Mouse (Mus musculus) intestine, embryonic 16.5 days (tissue): ENCODE data around the gene Capn15. TPM values are rescaled to one million over a fixed set of nuclear protein-coding genes. Genes with fewer than 3 reads are reported as not detected.

Source experiments
- polyA plus RNA-seq: library from polyadenylated mRNA; unstranded; fragments of >200 nt; fragmentation: Nextera tagmentation; extraction: Ambion mirVana; gene quantifications from 2 replicates; pipeline ENCODE4 v1.2.1, GENCODE M21; 2015

The Capn15 gene
- polyA plus RNA-seq, 1 experiment from 2014 or later = 22.3 TPM

Other genes starting within 250 kb of the Capn15 start
- 0.05 TPM in 2 replicates for gene Mslnl, start 249.8 kb downstream of the Capn15 start, polyA plus RNA-seq
- gene Msln, start 231.4 kb downstream of the Capn15 start, polyA plus RNA-seq = 27.7 and 33.3 TPM in 2 replicates
- gene Narfl, start 212.0 kb downstream of the Capn15 start, polyA plus RNA-seq = 33.6 and 34.6 TPM in 2 replicates
- gene Haghl, start 200.1 kb downstream of the Capn15 start, polyA plus RNA-seq = 36.8 and 41.1 TPM in 2 replicates
- 0.16 and 0.27 TPM in 2 replicates for gene Ccdc78, start 199.2 kb downstream of the Capn15 start, polyA plus RNA-seq
- gene Fam173a, start 192.9 kb downstream of the Capn15 start, polyA plus RNA-seq = 111 and 112 TPM in 2 replicates
- not detected in 2 replicates for gene AC134908.4, start 190.1 kb downstream of the Capn15 start, polyA plus RNA-seq
- 34.6 and 37.0 TPM in 2 replicates for gene Metrn, start 188.7 kb downstream of the Capn15 start, polyA plus RNA-seq
- gene Fbxl16, start 176.7 kb downstream of the Capn15 start, polyA plus RNA-seq = 2.2 and 2.4 TPM in 2 replicates
- 23.4 and 25.5 TPM in 2 replicates for gene Wdr24, start 162.2 kb downstream of the Capn15 start, polyA plus RNA-seq
- 50.1 and 50.9 TPM in 2 replicates for gene Jmjd8, start 156.9 kb downstream of the Capn15 start, polyA plus RNA-seq
- 303 and 321 TPM in 2 replicates for gene Stub1, start 152.4 kb downstream of the Capn15 start, polyA plus RNA-seq
- gene Rhbdl1, start 148.5 kb downstream of the Capn15 start, polyA plus RNA-seq = 1.6 and 2.0 TPM in 2 replicates
- gene Gm20683, start 144.0 kb downstream of the Capn15 start, polyA plus RNA-seq = 1.4 and 2.3 TPM in 2 replicates
- 21.5 and 23.2 TPM in 2 replicates for gene Rhot2, start 140.9 kb downstream of the Capn15 start, polyA plus RNA-seq
- 11.3 and 11.9 TPM in 2 replicates for gene Wdr90, start 124.3 kb downstream of the Capn15 start, polyA plus RNA-seq
- gene Mcrip2, start 117.0 kb downstream of the Capn15 start, polyA plus RNA-seq = 79.5 and 89.3 TPM in 2 replicates
- gene Mettl26, start 110.7 kb downstream of the Capn15 start, polyA plus RNA-seq = 61.0 and 66.9 TPM in 2 replicates
- 0.16 and 0.55 TPM in 2 replicates for gene Wfikkn1, start 104.9 kb downstream of the Capn15 start, polyA plus RNA-seq
- 23.2 and 24.3 TPM in 2 replicates for gene Rab40c, start 66.1 kb downstream of the Capn15 start, polyA plus RNA-seq
- gene Pigq, start 40.9 kb downstream of the Capn15 start, polyA plus RNA-seq = 57.8 and 59.7 TPM in 2 replicates
- 0.73 TPM in 1 of 2 replicates, not detected in the other for gene Nhlrc4, start 40.8 kb downstream of the Capn15 start, polyA plus RNA-seq
- gene A930017K11Rik, start 33.2 kb downstream of the Capn15 start, polyA plus RNA-seq = 0.21 and 0.22 TPM in 2 replicates
- 13.0 and 18.0 TPM in 2 replicates for gene Rab11fip3, start 83.8 kb upstream of the Capn15 start, polyA plus RNA-seq
- 49.6 and 51.5 TPM in 2 replicates for gene Decr2, start 104.5 kb upstream of the Capn15 start, polyA plus RNA-seq
- 92.1 and 97.1 TPM in 2 replicates for gene Nme4, start 109.8 kb upstream of the Capn15 start, polyA plus RNA-seq
- gene Tmem8, start 127.5 kb upstream of the Capn15 start, polyA plus RNA-seq = 12.1 and 15.1 TPM in 2 replicates
- 242 and 260 TPM in 2 replicates for gene Mrpl28, start 137.7 kb upstream of the Capn15 start, polyA plus RNA-seq
- 5.9 and 6.6 TPM in 2 replicates for gene Axin1, start 152.9 kb upstream of the Capn15 start, polyA plus RNA-seq
- gene Pdia2, start 213.3 kb upstream of the Capn15 start, polyA plus RNA-seq = 104 and 149 TPM in 2 replicates
- 13.4 and 15.2 TPM in 2 replicates for gene Rgs11, start 217.2 kb upstream of the Capn15 start, polyA plus RNA-seq
- 14.8 and 17.3 TPM in 2 replicates for gene Arhgdig, start 222.0 kb upstream of the Capn15 start, polyA plus RNA-seq